Mouse (Mus musculus): Measurements from ENCODE around the gene Fbxl8. TPM values are rescaled to one million over a fixed set of nuclear protein-coding genes. Genes with fewer than 3 reads are reported as not detected.
A peak's percentile ranks its signal among the peaks of the same experiment; 100 is the strongest.

Fbxl8 gene
- polyA plus RNA-seq, 1 experiment from 2014 or later, result 0.58 TPM

GRCm38 (mm10) chr8:105310118-105310517 lies 45.7 kb downstream of the Fbxl8 start:
- Histone ChIP-seq H3K27ac (no peak overlapping the region), H3K9ac (no peak overlapping the region), H3K36me3 (ENCODE audit: poor library complexity, severe bottlenecking) (peaks cover 82% of the 10 kb centered on the region), H3K27me3 (no peaks in the 10 kb centered on the region), H3K4me1 (peaks cover 12% of the 10 kb centered on the region), H3K9me3 (replicated peaks) (no peaks in the 10 kb centered on the region), H3K4me2 (no peak overlapping the region), H3K4me3 (no peak overlapping the region)
- ATAC-seq, result no peak
- 94% methylated on average over 8 of the region's 8 CpGs for WGBS

- Histone ChIP-seq H3K36me3 (ENCODE audit: poor library complexity, severe bottlenecking) (peaks cover 88% of the 10 kb centered on the region), H3K9me3 (replicated peaks) (no peaks in the 10 kb centered on the region)
- 90% methylated on average over 1 of the region's 1 CpGs for WGBS
Measured at GRCm38 (mm10) chr8:105311718-105312117, 47.3 kb downstream of the Fbxl8 start.

GRCm38 (mm10) chr8:105312891-105313481 lies 48.5 kb downstream of the Fbxl8 start:
- no peak overlapping the region for H3K4me3 ChIP-seq
- H3K36me3 ChIP-seq (ENCODE audit: poor library complexity, severe bottlenecking), result peaks cover 87% of the 10 kb centered on the region
- no peak overlapping the region for H3K27ac ChIP-seq
- no peak overlapping the region for H3K4me2 ChIP-seq
- no peaks in the 10 kb centered on the region for H3K9me3 ChIP-seq (replicated peaks)
- no peak overlapping the region for H3K9ac ChIP-seq
- ATAC-seq, result no peak
- no peaks in the 10 kb centered on the region for H3K4me1 ChIP-seq
- H3K27me3 ChIP-seq, result no peaks in the 10 kb centered on the region
- 92% methylated on average over 8 of the region's 8 CpGs for WGBS

More at GRCm38 (mm10) chr8:105311718-105312117, 47.3 kb downstream of the Fbxl8 start:
- Histone ChIP-seq H3K27ac (no peak overlapping the region), H3K4me3 (no peak overlapping the region), H3K4me2 (no peak overlapping the region), H3K4me1 (no peaks in the 10 kb centered on the region), H3K9ac (no peak overlapping the region), H3K27me3 (no peaks in the 10 kb centered on the region)
- ATAC-seq, result no peak

GRCm38 (mm10) chr8:105313622-105314402 lies 49.4 kb downstream of the Fbxl8 start:
- no peaks in the 10 kb centered on the region for H3K27me3 ChIP-seq
- no peak overlapping the region for H3K4me3 ChIP-seq
- H3K4me2 ChIP-seq, result no peak overlapping the region
- peaks cover 87% of the 10 kb centered on the region for H3K36me3 ChIP-seq (ENCODE audit: poor library complexity, severe bottlenecking)
- WGBS, result 85% methylated on average over 9 of the region's 9 CpGs
- no peaks in the 10 kb centered on the region for H3K9me3 ChIP-seq (replicated peaks)
- H3K27ac ChIP-seq, result no peak overlapping the region
- ATAC-seq, result 0 out of 2 replicates have a peak, but pooled peaks have one; percentile 14
- no peak overlapping the region for H3K9ac ChIP-seq
- H3K4me1 ChIP-seq, result no peaks in the 10 kb centered on the region

- no peaks in the 10 kb centered on the region for H3K9me3 ChIP-seq (replicated peaks)
- no peaks in the 10 kb centered on the region for H3K4me1 ChIP-seq
- no peaks in the 10 kb centered on the region for H3K27me3 ChIP-seq
- no peak overlapping the region for H3K4me2 ChIP-seq
- H3K4me3 ChIP-seq, result no peak overlapping the region
- H3K36me3 ChIP-seq (ENCODE audit: poor library complexity, severe bottlenecking), result peaks cover 83% of the 10 kb centered on the region
- WGBS, result 90% methylated on average over 18 of the region's 18 CpGs
- H3K27ac ChIP-seq, result no peak overlapping the region
- no peak overlapping the region for H3K9ac ChIP-seq
- ATAC-seq, result no peak
Measured at GRCm38 (mm10) chr8:105315073-105315769, 50.8 kb downstream of the Fbxl8 start.

GRCm38 (mm10) chr8:105317941-105318340 lies 53.5 kb downstream of the Fbxl8 start:
- WGBS, result 85% methylated on average over 4 of the region's 4 CpGs
- Histone ChIP-seq H3K9me3 (replicated peaks) (no peaks in the 10 kb centered on the region), H3K27me3 (no peaks in the 10 kb centered on the region), H3K4me3 (no peak overlapping the region), H3K9ac (no peak overlapping the region), H3K36me3 (ENCODE audit: poor library complexity, severe bottlenecking) (peaks cover 69% of the 10 kb centered on the region), H3K27ac (no peak overlapping the region), H3K4me1 (no peaks in the 10 kb centered on the region), H3K4me2 (no peak overlapping the region)
- ATAC-seq, result no peak

GRCm38 (mm10) chr8:105318662-105319190 lies 54.3 kb downstream of the Fbxl8 start:
- no peak overlapping the region for H3K9ac ChIP-seq
- H3K36me3 ChIP-seq (ENCODE audit: poor library complexity, severe bottlenecking), result peaks cover 63% of the 10 kb centered on the region
- WGBS, result 86% methylated on average over 11 of the region's 11 CpGs
- no peak for ATAC-seq
- no peaks in the 10 kb centered on the region for H3K9me3 ChIP-seq (replicated peaks)
- no peak overlapping the region for H3K4me3 ChIP-seq
- no peaks in the 10 kb centered on the region for H3K27me3 ChIP-seq
- no peak overlapping the region for H3K4me2 ChIP-seq
- no peak overlapping the region for H3K27ac ChIP-seq
- no peaks in the 10 kb centered on the region for H3K4me1 ChIP-seq

MicroRNAs encoded within 50 kb of the gene (microRNA counts, 519-probe panel; counts per million panel counts)
- 3,174 counts per million, percentile 68 among the panel's probes with 10 or more counts for microRNA mmu-miR-328

Small RNA genes within 50 kb of the gene (microRNA-seq; reads per million reads assigned to microRNA genes)
- not detected for gene Gm27320
- gene Mir328, result 295 reads per million, percentile 65 among the genes with 10 or more reads in this experiment

Other genes starting within 250 kb of the Fbxl8 start
- not detected in 2 replicates for gene Ces3a, start 216.0 kb upstream of the Fbxl8 start, polyA plus RNA-seq (2015; fragmentation: Nextera tagmentation; extraction: Ambion mirVana)
- not detected in 2 replicates for gene Ces3b, start 180.9 kb upstream of the Fbxl8 start, polyA plus RNA-seq (2015; fragmentation: Nextera tagmentation; extraction: Ambion mirVana)
- gene Ces4a, start 132.8 kb upstream of the Fbxl8 start, polyA plus RNA-seq (2015; fragmentation: Nextera tagmentation; extraction: Ambion mirVana), result 0.09 TPM in 1 of 2 replicates, not detected in the other
- gene Cbfb, start 94.0 kb upstream of the Fbxl8 start, polyA plus RNA-seq (2015; fragmentation: Nextera tagmentation; extraction: Ambion mirVana), result 38.3 and 40.1 TPM in 2 replicates
- 25.2 and 26.4 TPM in 2 replicates for gene D230025D16Rik, start 39.5 kb upstream of the Fbxl8 start, polyA plus RNA-seq (2015; fragmentation: Nextera tagmentation; extraction: Ambion mirVana)
- gene B3gnt9, start 9.5 kb upstream of the Fbxl8 start, polyA plus RNA-seq (2015; fragmentation: Nextera tagmentation; extraction: Ambion mirVana), result 1.3 and 2.4 TPM in 2 replicates
- gene Tradd, start within 50 bp of the Fbxl8 start, polyA plus RNA-seq (2015; fragmentation: Nextera tagmentation; extraction: Ambion mirVana), result 13.2 and 13.3 TPM in 2 replicates
- gene Hsf4, start 5.2 kb downstream of the Fbxl8 start, polyA plus RNA-seq (2015; fragmentation: Nextera tagmentation; extraction: Ambion mirVana), result 0.10 and 0.13 TPM in 2 replicates
- gene Nol3, start 11.5 kb downstream of the Fbxl8 start, polyA plus RNA-seq (2015; fragmentation: Nextera tagmentation; extraction: Ambion mirVana), result 2.4 and 3.0 TPM in 2 replicates
- gene 4931428F04Rik, start 25.2 kb downstream of the Fbxl8 start, polyA plus RNA-seq (2015; fragmentation: Nextera tagmentation; extraction: Ambion mirVana), result 57.4 and 66.1 TPM in 2 replicates
- 9.8 and 10.3 TPM in 2 replicates for gene Exoc3l, start 31.5 kb downstream of the Fbxl8 start, polyA plus RNA-seq (2015; fragmentation: Nextera tagmentation; extraction: Ambion mirVana)
- gene E2f4, start 33.0 kb downstream of the Fbxl8 start, polyA plus RNA-seq (2015; fragmentation: Nextera tagmentation; extraction: Ambion mirVana), result 56.9 and 60.6 TPM in 2 replicates
- 0.75 and 0.83 TPM in 2 replicates for gene Elmo3, start 41.0 kb downstream of the Fbxl8 start, polyA plus RNA-seq (2015; fragmentation: Nextera tagmentation; extraction: Ambion mirVana)
- gene Lrrc29, start 61.6 kb downstream of the Fbxl8 start, polyA plus RNA-seq (2015; fragmentation: Nextera tagmentation; extraction: Ambion mirVana), result 0.61 and 0.94 TPM in 2 replicates
- gene Tmem208, start 61.7 kb downstream of the Fbxl8 start, polyA plus RNA-seq (2015; fragmentation: Nextera tagmentation; extraction: Ambion mirVana), result 107 and 109 TPM in 2 replicates
- gene Fhod1, start 83.3 kb downstream of the Fbxl8 start, polyA plus RNA-seq (2015; fragmentation: Nextera tagmentation; extraction: Ambion mirVana), result 0.81 and 0.97 TPM in 2 replicates
- 4.6 and 5.0 TPM in 2 replicates for gene Slc9a5, start 84.2 kb downstream of the Fbxl8 start, polyA plus RNA-seq (2015; fragmentation: Nextera tagmentation; extraction: Ambion mirVana)
- gene Plekhg4, start 108.6 kb downstream of the Fbxl8 start, polyA plus RNA-seq (2015; fragmentation: Nextera tagmentation; extraction: Ambion mirVana), result 0.85 and 1.1 TPM in 2 replicates
- not detected in 2 replicates for gene Kctd19, start 148.9 kb downstream of the Fbxl8 start, polyA plus RNA-seq (2015; fragmentation: Nextera tagmentation; extraction: Ambion mirVana)
- 0.44 and 0.98 TPM in 2 replicates for gene Lrrc36, start 148.9 kb downstream of the Fbxl8 start, polyA plus RNA-seq (2015; fragmentation: Nextera tagmentation; extraction: Ambion mirVana)
- 34.6 and 40.4 TPM in 2 replicates for gene Tppp3, start 206.9 kb downstream of the Fbxl8 start, polyA plus RNA-seq (2015; fragmentation: Nextera tagmentation; extraction: Ambion mirVana)
- 20.6 and 24.8 TPM in 2 replicates for gene Zdhhc1, start 232.3 kb downstream of the Fbxl8 start, polyA plus RNA-seq (2015; fragmentation: Nextera tagmentation; extraction: Ambion mirVana)

Data from forebrain, embryonic 13.5 days (tissue).